Mouse (Mus musculus): Measurements from ENCODE around the gene Wwox.

DNA sequence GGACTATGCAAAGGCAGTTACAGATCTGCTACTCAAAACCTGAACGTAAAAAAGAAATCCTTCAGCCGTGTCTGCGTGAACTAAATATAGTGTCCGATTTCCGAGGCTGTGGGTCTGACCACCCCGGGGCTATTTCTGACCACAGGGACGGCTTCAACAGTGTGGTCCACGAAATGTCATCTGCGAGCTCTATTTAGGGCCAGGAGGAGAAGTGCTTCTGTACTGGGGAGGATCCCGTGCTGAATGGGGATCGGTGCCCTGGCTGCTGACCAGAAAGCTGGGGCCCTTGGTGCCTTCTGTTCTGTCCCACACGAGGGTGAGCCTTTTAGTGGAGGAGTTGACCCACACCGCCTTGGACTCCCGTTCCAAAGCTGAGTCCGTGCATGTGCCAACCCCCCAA, 395.3 kb downstream of the Wwox start:
- no peak for TF ChIP-seq POLR2A (IDR thresholded peaks at IDR 0.05; ENCODE audit: insufficient read depth, low read depth, low read length)
- no peak for TF ChIP-seq CTCF (IDR thresholded peaks at IDR 0.05; ENCODE audit: insufficient read depth, low read depth, low read length)
